Mouse (Mus musculus) midbrain, embryonic 13.5 days (tissue): ENCODE measurements at regions not wholly inside any gene's neighbourhood (a gene's known extent, or its start where the extent isn't known, plus 50 kb on each side); places are given as distances from the start of the nearest gene placed in this dataset.

ENCODE experiments used
- ATAC-seq: fragments of 200-750 bp; cut with Nextera tagmentation; 2 replicates; pipeline ENCODE4 v1.8.0; 2017; ENCODE audit warnings: mild to moderate bottlenecking, moderate TSS enrichment, moderate library complexity
- H3K27ac ChIP-seq: fragments of 300-500 bp; sonication (generic); 2 replicates; pipeline ENCODE4 v1.5.1; 2015; ENCODE audit warnings: inconsistent platforms, mild to moderate bottlenecking, moderate library complexity
- H3K27me3 ChIP-seq: fragments of 300-500 bp; sonication (generic); 2 replicates; pipeline ENCODE4 v1.6.1; 2015; ENCODE audit warnings: mild to moderate bottlenecking, inconsistent platforms
- H3K36me3 ChIP-seq: fragments of 300-500 bp; sonication (generic); 2 replicates; pipeline ENCODE4 v1.6.1; 2015; ENCODE audit warnings: mild to moderate bottlenecking, inconsistent platforms
- H3K4me1 ChIP-seq: fragments of 300-500 bp; sonication (generic); replicated peaks from 2 replicates; pipeline ENCODE4 v1.6.1; 2015; ENCODE audit warnings: inconsistent platforms
- H3K4me2 ChIP-seq: fragments of 300-500 bp; sonication (generic); replicated peaks from 2 replicates; pipeline ENCODE4 v1.6.1; 2015; ENCODE audit warnings: moderate library complexity, mild to moderate bottlenecking, inconsistent platforms
- H3K4me3 ChIP-seq: fragments of 300-500 bp; sonication (generic); replicated peaks from 2 replicates; pipeline ENCODE4 v1.5.1; 2015; ENCODE audit warnings: mild to moderate bottlenecking, inconsistent platforms
- H3K9ac ChIP-seq: fragments of 300-500 bp; sonication (generic); replicated peaks from 2 replicates; pipeline ENCODE4 v1.6.1; 2015; ENCODE audit warnings: mild to moderate bottlenecking, inconsistent platforms
- H3K9me3 ChIP-seq: fragments of 300-500 bp; sonication (generic); 2 replicates; pipeline ENCODE4 v1.6.1; 2016; ENCODE audit warnings: mild to moderate bottlenecking, inconsistent platforms
- WGBS: fragments of 180-500 bp; shearing (Covaris S2); methylation state at CpG from one replicate; pipeline ENCODE4 v1.1.7; 2015; 5-methylcytosine and 5-hydroxymethylcytosine counted together

- Histone ChIP-seq H3K9me3 (no peaks in the 10 kb centered on the region), H3K36me3 (no peaks in the 10 kb centered on the region), H3K4me2 (no peak overlapping the region), H3K9ac (no peak overlapping the region), H3K4me1 (no peaks in the 10 kb centered on the region), H3K27ac (no peak overlapping the region), H3K27me3 (peaks cover 8% of the 10 kb centered on the region), H3K4me3 (no peak overlapping the region)
- WGBS, result 83% methylated on average over 1 of the region's 1 CpGs
- ATAC-seq, result no peak
These were observed 102.4 kb downstream of the Cdca7 start for GRCm38 (mm10) chr2:72578322-72578721.

- Histone ChIP-seq H3K36me3 (no peaks in the 10 kb centered on the region), H3K4me3 (no peak overlapping the region), H3K4me2 (no peak overlapping the region), H3K27me3 (peaks cover 10% of the 10 kb centered on the region), H3K4me1 (no peaks in the 10 kb centered on the region), H3K9me3 (0 out of 2 replicates have a peak, but pooled peaks cover 4% of the 10 kb centered on the region), H3K27ac (no peak overlapping the region), H3K9ac (no peak overlapping the region)
- 84% methylated on average over 6 of the region's 6 CpGs for WGBS
- ATAC-seq, result no peak
These were observed 105.2 kb downstream of the Cdca7 start for GRCm38 (mm10) chr2:72581136-72581535.

GRCm38 (mm10) chr2:72588814-72589213, 112.9 kb downstream of the Cdca7 start:
- H3K4me1 ChIP-seq, result peaks cover 12% of the 10 kb centered on the region
- no peaks in the 10 kb centered on the region for H3K36me3 ChIP-seq
- peaks cover 60% of the 10 kb centered on the region for H3K27me3 ChIP-seq
- H3K9me3 ChIP-seq, result 0 out of 2 replicates have a peak, but pooled peaks cover 4% of the 10 kb centered on the region
- H3K27ac ChIP-seq, result no peak overlapping the region
- ATAC-seq, result no peak
- 85% methylated on average over 7 of the region's 7 CpGs for WGBS
- H3K4me3 ChIP-seq, result no peak overlapping the region
- no peak overlapping the region for H3K9ac ChIP-seq
- H3K4me2 ChIP-seq, result no peak overlapping the region

- H3K27me3 ChIP-seq, result peaks cover 69% of the 10 kb centered on the region
- H3K4me2 ChIP-seq, result no peak overlapping the region
- H3K27ac ChIP-seq, result peak overlapping the region; percentile 14
- peaks cover 17% of the 10 kb centered on the region for H3K4me1 ChIP-seq
- no peak overlapping the region for H3K9ac ChIP-seq
- H3K36me3 ChIP-seq, result no peaks in the 10 kb centered on the region
- no peak overlapping the region for H3K4me3 ChIP-seq
- H3K9me3 ChIP-seq, result no peaks in the 10 kb centered on the region
- ATAC-seq, result peak; percentile 56; the same call in 1 of the 2 replicates
- 12% methylated on average over 3 of the region's 3 CpGs for WGBS
These were observed 116.1 kb downstream of the Cdca7 start for GRCm38 (mm10) chr2:72592011-72592410.

GRCm38 (mm10) chr2:72596994-72597925, 121.3 kb downstream of the Cdca7 start:
- Histone ChIP-seq H3K4me2 (peak overlapping the region; percentile 22), H3K4me3 (no peak overlapping the region)

GRCm38 (mm10) chr2:72597941-72598340, 122.0 kb downstream of the Cdca7 start:
- Histone ChIP-seq H3K27ac (no peak overlapping the region), H3K4me1 (peaks cover 26% of the 10 kb centered on the region), H3K36me3 (no peaks in the 10 kb centered on the region), H3K27me3 (peaks cover 54% of the 10 kb centered on the region), H3K4me2 (peak overlapping the region; percentile 22), H3K9me3 (no peaks in the 10 kb centered on the region), H3K4me3 (no peak overlapping the region), H3K9ac (no peak overlapping the region)
- ATAC-seq, result peak; percentile 58
- WGBS, result 16% methylated on average over 9 of the region's 9 CpGs

More at GRCm38 (mm10) chr2:72596994-72597925, 121.3 kb downstream of the Cdca7 start:
- 54% methylated on average over 14 of the region's 14 CpGs for WGBS
- Histone ChIP-seq H3K27ac (no peak overlapping the region), H3K27me3 (peaks cover 50% of the 10 kb centered on the region), H3K4me1 (peaks cover 31% of the 10 kb centered on the region), H3K9ac (no peak overlapping the region), H3K36me3 (no peaks in the 10 kb centered on the region), H3K9me3 (no peaks in the 10 kb centered on the region)
- no peak for ATAC-seq

GRCm38 (mm10) chr2:72600723-72601122, 124.8 kb downstream of the Cdca7 start:
- ATAC-seq, result no peak
- Histone ChIP-seq H3K4me1 (peaks cover 26% of the 10 kb centered on the region), H3K36me3 (no peaks in the 10 kb centered on the region), H3K27ac (no peak overlapping the region), H3K27me3 (peaks cover 56% of the 10 kb centered on the region), H3K4me3 (no peak overlapping the region), H3K4me2 (no peak overlapping the region), H3K9me3 (no peaks in the 10 kb centered on the region), H3K9ac (no peak overlapping the region)

GRCm38 (mm10) chr2:72602152-72602551, 126.2 kb downstream of the Cdca7 start:
- no peaks in the 10 kb centered on the region for H3K36me3 ChIP-seq
- ATAC-seq, result no peak
- H3K4me1 ChIP-seq, result peaks cover 21% of the 10 kb centered on the region
- no peak overlapping the region for H3K4me2 ChIP-seq
- no peaks in the 10 kb centered on the region for H3K9me3 ChIP-seq
- H3K27ac ChIP-seq, result no peak overlapping the region
- peaks cover 47% of the 10 kb centered on the region for H3K27me3 ChIP-seq
- WGBS, result 71% methylated on average over 1 of the region's 1 CpGs
- H3K9ac ChIP-seq, result no peak overlapping the region
- no peak overlapping the region for H3K4me3 ChIP-seq

GRCm38 (mm10) chr2:72612221-72612620, 136.3 kb downstream of the Cdca7 start:
- no peak overlapping the region for H3K4me2 ChIP-seq
- H3K9ac ChIP-seq, result no peak overlapping the region
- WGBS, result 92% methylated on average over 3 of the region's 3 CpGs
- no peak overlapping the region for H3K4me3 ChIP-seq
- H3K27ac ChIP-seq, result no peak overlapping the region
- ATAC-seq, result no peak
- H3K27me3 ChIP-seq, result peaks cover 58% of the 10 kb centered on the region
- H3K4me1 ChIP-seq, result peaks cover 5% of the 10 kb centered on the region; the same call in 1 of the 2 replicates
- H3K9me3 ChIP-seq, result no peaks in the 10 kb centered on the region
- no peaks in the 10 kb centered on the region for H3K36me3 ChIP-seq

- no peak overlapping the region for H3K4me3 ChIP-seq
- H3K4me2 ChIP-seq, result no peak overlapping the region
- peaks cover 11% of the 10 kb centered on the region for H3K4me1 ChIP-seq
- peaks cover 67% of the 10 kb centered on the region for H3K27me3 ChIP-seq
- H3K27ac ChIP-seq, result no peak overlapping the region
- ATAC-seq, result no peak
- H3K9ac ChIP-seq, result no peak overlapping the region
- WGBS, result 57% methylated on average over 8 of the region's 8 CpGs
- no peaks in the 10 kb centered on the region for H3K9me3 ChIP-seq
- H3K36me3 ChIP-seq, result no peaks in the 10 kb centered on the region
These were observed 138.3 kb downstream of the Cdca7 start for GRCm38 (mm10) chr2:72614256-72614655.

GRCm38 (mm10) chr2:72615869-72616268, 139.9 kb downstream of the Cdca7 start:
- no peak overlapping the region for H3K4me2 ChIP-seq
- no peaks in the 10 kb centered on the region for H3K36me3 ChIP-seq
- no peak for ATAC-seq
- no peak overlapping the region for H3K27ac ChIP-seq
- H3K9me3 ChIP-seq, result no peaks in the 10 kb centered on the region
- 97% methylated on average over 2 of the region's 2 CpGs for WGBS
- no peak overlapping the region for H3K4me3 ChIP-seq
- no peak overlapping the region for H3K9ac ChIP-seq
- H3K27me3 ChIP-seq, result peaks cover 73% of the 10 kb centered on the region
- H3K4me1 ChIP-seq, result peaks cover 22% of the 10 kb centered on the region

GRCm38 (mm10) chr2:72616412-72616811, 140.5 kb downstream of the Cdca7 start:
- ATAC-seq, result no peak
- no peak overlapping the region for H3K4me2 ChIP-seq
- H3K4me1 ChIP-seq, result peaks cover 22% of the 10 kb centered on the region
- H3K27ac ChIP-seq, result no peak overlapping the region
- H3K9ac ChIP-seq, result no peak overlapping the region
- no peaks in the 10 kb centered on the region for H3K9me3 ChIP-seq
- H3K27me3 ChIP-seq, result peaks cover 75% of the 10 kb centered on the region
- H3K4me3 ChIP-seq, result no peak overlapping the region
- H3K36me3 ChIP-seq, result no peaks in the 10 kb centered on the region
